Mouse (Mus musculus): ENCODE measurements around the gene Myct1. TPM values are rescaled to one million over a fixed set of nuclear protein-coding genes. Genes with fewer than 3 reads are reported as not detected.

The Myct1 gene
- polyA plus RNA-seq, 1 experiment from 2014 or later = 4.6 TPM

DNA sequence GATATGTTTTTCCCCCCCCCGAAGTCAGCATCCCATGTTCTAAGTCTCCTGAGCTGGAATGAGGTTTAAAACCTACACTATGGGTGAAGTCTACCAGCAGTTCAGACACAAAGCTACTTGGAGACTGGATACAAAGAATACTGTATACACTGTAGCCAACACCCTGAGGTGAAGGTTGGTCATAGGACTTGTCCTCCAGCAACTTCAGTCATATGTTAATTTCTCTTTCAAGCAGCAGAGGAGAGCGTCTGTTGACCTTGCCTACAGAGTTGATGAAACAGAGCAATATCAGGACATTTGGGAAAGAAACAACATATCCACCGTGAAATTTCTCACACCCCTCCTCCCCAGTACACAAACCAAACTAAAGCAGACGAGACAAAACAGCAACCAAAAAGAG lies 33.0 kb upstream of the Myct1 start:
- H3K27me3 ChIP-seq (replicated peaks; ENCODE audit: control insufficient read depth, insufficient read depth, low read length) = no peaks in the 10 kb centered on the region
- ATAC-seq = no peak
- 72% methylated on average over 4 of the region's 4 CpGs for WGBS

GRCm38 (mm10) chr10:5561706-5562105 lies 31.9 kb upstream of the Myct1 start:
- no peak overlapping the region for H3K4me2 ChIP-seq (ENCODE audit: low read depth, low read length)
- no peak for ATAC-seq
- no peaks in the 10 kb centered on the region for H3K36me3 ChIP-seq (ENCODE audit: control insufficient read depth, insufficient read depth, low read length)
- H3K9ac ChIP-seq (ENCODE audit: low read depth, low read length) = no peak overlapping the region
- no peaks in the 10 kb centered on the region for H3K27me3 ChIP-seq (replicated peaks; ENCODE audit: control insufficient read depth, insufficient read depth, low read length)
- H3K4me3 ChIP-seq (ENCODE audit: low read length) = no peak overlapping the region
- H3K4me1 ChIP-seq (ENCODE audit: control insufficient read depth, insufficient read depth, low read length) = no peaks in the 10 kb centered on the region
- H3K9me3 ChIP-seq (ENCODE audit: control insufficient read depth, low read length) = no peaks in the 10 kb centered on the region
- no peak overlapping the region for H3K27ac ChIP-seq (ENCODE audit: low read length)
- 82% methylated on average over 4 of the region's 4 CpGs for WGBS

More for the DNA sequence above, 33.0 kb upstream of the Myct1 start:
- no peaks in the 10 kb centered on the region for H3K9me3 ChIP-seq (ENCODE audit: control insufficient read depth, low read length)
- no peak overlapping the region for H3K9ac ChIP-seq (ENCODE audit: low read depth, low read length)
- H3K4me1 ChIP-seq (ENCODE audit: control insufficient read depth, insufficient read depth, low read length) = no peaks in the 10 kb centered on the region
- no peaks in the 10 kb centered on the region for H3K36me3 ChIP-seq (ENCODE audit: control insufficient read depth, insufficient read depth, low read length)
- H3K4me2 ChIP-seq (ENCODE audit: low read depth, low read length) = no peak overlapping the region
- H3K27ac ChIP-seq (ENCODE audit: low read length) = no peak overlapping the region
- H3K4me3 ChIP-seq (ENCODE audit: low read length) = no peak overlapping the region

DNA sequence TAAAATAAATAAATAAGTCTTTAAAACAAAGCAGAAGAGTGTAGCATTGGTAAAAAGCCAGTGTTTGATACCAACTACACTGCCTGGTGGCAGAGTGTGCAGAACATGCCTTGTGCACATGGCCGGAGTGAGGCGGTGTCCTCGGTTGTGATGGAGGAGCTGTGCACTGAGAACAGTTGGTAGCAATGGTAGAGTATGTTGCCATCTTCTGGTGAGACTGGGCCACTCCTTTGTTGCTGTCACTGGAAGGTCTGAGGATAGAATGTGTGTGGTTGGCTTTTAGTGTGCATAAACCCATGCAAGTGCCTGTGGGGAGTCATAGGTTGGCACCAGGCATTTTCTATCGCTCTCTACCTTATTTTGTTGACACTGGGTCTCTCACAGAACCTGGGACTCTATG lies 24.6 kb upstream of the Myct1 start:
- Histone ChIP-seq H3K27me3 (replicated peaks; ENCODE audit: control insufficient read depth, insufficient read depth, low read length) (no peaks in the 10 kb centered on the region), H3K9me3 (ENCODE audit: control insufficient read depth, low read length) (no peaks in the 10 kb centered on the region), H3K27ac (ENCODE audit: low read length) (no peak overlapping the region), H3K4me3 (ENCODE audit: low read length) (no peak overlapping the region), H3K9ac (ENCODE audit: low read depth, low read length) (no peak overlapping the region), H3K4me1 (ENCODE audit: control insufficient read depth, insufficient read depth, low read length) (no peaks in the 10 kb centered on the region), H3K36me3 (ENCODE audit: control insufficient read depth, insufficient read depth, low read length) (no peaks in the 10 kb centered on the region), H3K4me2 (ENCODE audit: low read depth, low read length) (no peak overlapping the region)
- WGBS = 87% methylated on average over 4 of the region's 4 CpGs
- no peak for ATAC-seq

GRCm38 (mm10) chr10:5570059-5570458 lies 23.5 kb upstream of the Myct1 start:
- 80% methylated on average over 8 of the region's 8 CpGs for WGBS
- no peaks in the 10 kb centered on the region for H3K27me3 ChIP-seq (replicated peaks; ENCODE audit: control insufficient read depth, insufficient read depth, low read length)

GRCm38 (mm10) chr10:5571332-5571731 lies 22.2 kb upstream of the Myct1 start:
- no peak for ATAC-seq

More at GRCm38 (mm10) chr10:5570059-5570458, 23.5 kb upstream of the Myct1 start:
- Histone ChIP-seq H3K9ac (ENCODE audit: low read depth, low read length) (no peak overlapping the region), H3K36me3 (ENCODE audit: control insufficient read depth, insufficient read depth, low read length) (no peaks in the 10 kb centered on the region), H3K4me2 (ENCODE audit: low read depth, low read length) (no peak overlapping the region), H3K27ac (ENCODE audit: low read length) (no peak overlapping the region), H3K4me3 (ENCODE audit: low read length) (no peak overlapping the region), H3K4me1 (ENCODE audit: control insufficient read depth, insufficient read depth, low read length) (no peaks in the 10 kb centered on the region), H3K9me3 (ENCODE audit: control insufficient read depth, low read length) (no peaks in the 10 kb centered on the region)
- ATAC-seq = no peak

DNA sequence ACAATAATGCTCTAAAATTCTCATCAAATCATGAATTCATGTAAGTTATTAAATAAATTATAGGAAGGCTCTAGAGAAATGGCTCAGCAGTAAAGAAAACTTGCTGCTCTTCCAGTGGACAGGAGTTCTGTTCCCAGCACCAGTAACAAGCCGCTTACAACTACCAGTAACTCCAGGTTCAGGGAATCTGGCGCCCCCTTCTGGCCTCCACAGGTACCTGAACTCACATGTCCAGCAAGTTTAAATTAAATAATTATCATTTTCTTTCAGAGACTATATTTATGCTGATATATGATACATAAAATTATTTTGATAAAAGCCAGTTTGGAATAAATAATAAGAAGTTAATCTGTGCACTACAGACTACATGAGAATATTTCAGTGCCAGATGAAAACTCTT lies 20.2 kb upstream of the Myct1 start:
- ATAC-seq = no peak

More at GRCm38 (mm10) chr10:5571332-5571731, 22.2 kb upstream of the Myct1 start:
- Histone ChIP-seq H3K9me3 (ENCODE audit: control insufficient read depth, low read length) (no peaks in the 10 kb centered on the region), H3K4me1 (ENCODE audit: control insufficient read depth, insufficient read depth, low read length) (no peaks in the 10 kb centered on the region), H3K27me3 (replicated peaks; ENCODE audit: control insufficient read depth, insufficient read depth, low read length) (no peaks in the 10 kb centered on the region), H3K27ac (ENCODE audit: low read length) (no peak overlapping the region), H3K4me2 (ENCODE audit: low read depth, low read length) (no peak overlapping the region), H3K9ac (ENCODE audit: low read depth, low read length) (no peak overlapping the region), H3K4me3 (ENCODE audit: low read length) (no peak overlapping the region), H3K36me3 (ENCODE audit: control insufficient read depth, insufficient read depth, low read length) (no peaks in the 10 kb centered on the region)
- WGBS = 66% methylated on average over 5 of the region's 5 CpGs

DNA sequence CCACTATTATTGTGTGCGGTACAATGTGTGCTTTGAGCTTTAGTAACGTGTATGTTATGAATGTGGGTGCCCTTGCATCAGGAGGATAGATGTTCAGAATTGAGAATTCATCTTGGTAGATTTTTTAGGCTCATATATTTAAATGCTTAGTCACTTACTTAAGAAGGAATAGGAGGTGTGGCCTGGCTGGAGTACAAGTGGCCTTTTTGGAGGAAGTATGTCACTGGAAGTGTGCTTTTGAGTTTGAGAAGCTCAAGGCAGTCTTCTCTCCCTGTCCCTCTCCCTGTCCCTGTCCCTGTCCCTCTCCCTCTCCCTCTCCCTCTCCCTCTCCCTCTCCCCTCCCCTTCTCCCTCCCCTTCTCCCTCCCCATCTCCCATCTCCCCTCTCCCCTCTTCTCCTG lies 2.5 kb upstream of the Myct1 start:
- Histone ChIP-seq H3K4me2 (ENCODE audit: low read depth, low read length) (no peak overlapping the region), H3K27me3 (replicated peaks; ENCODE audit: control insufficient read depth, insufficient read depth, low read length) (no peaks in the 10 kb centered on the region), H3K4me3 (ENCODE audit: low read length) (no peak overlapping the region), H3K9me3 (ENCODE audit: control insufficient read depth, low read length) (no peaks in the 10 kb centered on the region), H3K36me3 (ENCODE audit: control insufficient read depth, insufficient read depth, low read length) (no peaks in the 10 kb centered on the region), H3K9ac (ENCODE audit: low read depth, low read length) (no peak overlapping the region), H3K4me1 (ENCODE audit: control insufficient read depth, insufficient read depth, low read length) (no peaks in the 10 kb centered on the region), H3K27ac (ENCODE audit: low read length) (no peak overlapping the region)
- no peak for ATAC-seq
- 91% methylated on average over 2 of the region's 2 CpGs for WGBS

More for the DNA sequence above, 20.2 kb upstream of the Myct1 start:
- Histone ChIP-seq H3K27me3 (replicated peaks; ENCODE audit: control insufficient read depth, insufficient read depth, low read length) (no peaks in the 10 kb centered on the region), H3K9ac (ENCODE audit: low read depth, low read length) (no peak overlapping the region), H3K9me3 (ENCODE audit: control insufficient read depth, low read length) (no peaks in the 10 kb centered on the region), H3K4me3 (ENCODE audit: low read length) (no peak overlapping the region), H3K27ac (ENCODE audit: low read length) (no peak overlapping the region), H3K4me2 (ENCODE audit: low read depth, low read length) (no peak overlapping the region), H3K36me3 (ENCODE audit: control insufficient read depth, insufficient read depth, low read length) (no peaks in the 10 kb centered on the region), H3K4me1 (ENCODE audit: control insufficient read depth, insufficient read depth, low read length) (no peaks in the 10 kb centered on the region)
- 59% methylated on average over 2 of the region's 2 CpGs for WGBS

DNA sequence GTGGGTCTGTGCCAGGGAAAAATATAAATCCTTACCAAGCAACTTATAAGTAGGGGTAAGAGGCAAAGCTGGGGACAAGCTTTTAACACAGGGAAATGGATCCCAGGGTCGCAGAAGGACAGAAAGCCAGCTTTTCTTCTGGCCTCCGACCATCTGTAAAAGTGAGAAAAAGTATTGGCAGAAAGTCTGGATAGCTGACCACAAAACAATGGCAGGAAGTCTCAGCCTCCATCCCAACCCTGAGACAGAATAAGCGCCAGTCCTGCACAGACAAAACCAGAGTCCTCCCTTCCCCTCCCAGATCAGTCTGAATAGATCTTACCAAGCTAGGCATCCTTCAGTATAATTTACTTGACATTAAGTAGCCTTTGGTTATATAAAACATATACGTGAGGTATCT lies 1.6 kb upstream of the Myct1 start:
- no peak overlapping the region for H3K9ac ChIP-seq (ENCODE audit: low read depth, low read length)
- WGBS = 78% methylated on average over 4 of the region's 4 CpGs
- no peaks in the 10 kb centered on the region for H3K27me3 ChIP-seq (replicated peaks; ENCODE audit: control insufficient read depth, insufficient read depth, low read length)
- H3K4me1 ChIP-seq (ENCODE audit: control insufficient read depth, insufficient read depth, low read length) = no peaks in the 10 kb centered on the region
- H3K9me3 ChIP-seq (ENCODE audit: control insufficient read depth, low read length) = no peaks in the 10 kb centered on the region
- H3K4me2 ChIP-seq (ENCODE audit: low read depth, low read length) = no peak overlapping the region
- H3K36me3 ChIP-seq (ENCODE audit: control insufficient read depth, insufficient read depth, low read length) = no peaks in the 10 kb centered on the region
- H3K27ac ChIP-seq (ENCODE audit: low read length) = no peak overlapping the region
- ATAC-seq = no peak
- H3K4me3 ChIP-seq (ENCODE audit: low read length) = no peak overlapping the region

GRCm38 (mm10) chr10:5594457-5594856 lies 882 bp downstream of the Myct1 start:
- Histone ChIP-seq H3K9me3 (ENCODE audit: control insufficient read depth, low read length) (no peaks in the 10 kb centered on the region), H3K4me1 (ENCODE audit: control insufficient read depth, insufficient read depth, low read length) (no peaks in the 10 kb centered on the region), H3K27me3 (replicated peaks; ENCODE audit: control insufficient read depth, insufficient read depth, low read length) (no peaks in the 10 kb centered on the region), H3K4me2 (ENCODE audit: low read depth, low read length) (no peak overlapping the region), H3K9ac (ENCODE audit: low read depth, low read length) (no peak overlapping the region), H3K27ac (ENCODE audit: low read length) (no peak overlapping the region), H3K4me3 (ENCODE audit: low read length) (no peak overlapping the region), H3K36me3 (ENCODE audit: control insufficient read depth, insufficient read depth, low read length) (no peaks in the 10 kb centered on the region)
- WGBS = 65% methylated on average over 5 of the region's 5 CpGs
- no peak for ATAC-seq

- no peaks in the 10 kb centered on the region for H3K27me3 ChIP-seq (replicated peaks; ENCODE audit: control insufficient read depth, insufficient read depth, low read length)
- H3K9me3 ChIP-seq (ENCODE audit: control insufficient read depth, low read length) = no peaks in the 10 kb centered on the region
- no peak overlapping the region for H3K27ac ChIP-seq (ENCODE audit: low read length)
- H3K4me3 ChIP-seq (ENCODE audit: low read length) = no peak overlapping the region
- no peak overlapping the region for H3K9ac ChIP-seq (ENCODE audit: low read depth, low read length)
- no peaks in the 10 kb centered on the region for H3K36me3 ChIP-seq (ENCODE audit: control insufficient read depth, insufficient read depth, low read length)
- H3K4me1 ChIP-seq (ENCODE audit: control insufficient read depth, insufficient read depth, low read length) = no peaks in the 10 kb centered on the region
- no peak overlapping the region for H3K4me2 ChIP-seq (ENCODE audit: low read depth, low read length)
- WGBS = 46% methylated on average over 6 of the region's 6 CpGs
- no peak for ATAC-seq
Measured at GRCm38 (mm10) chr10:5596559-5596958, 3.0 kb downstream of the Myct1 start.
